Mouse (Mus musculus) liver, embryonic 14.5 days (tissue): ENCODE results near the gene Farp1. TPM values are rescaled to one million over a fixed set of nuclear protein-coding genes. Genes with fewer than 3 reads are reported as not detected.

Experiments used
- ATAC-seq: fragments of 200-750 bp; cut with Nextera tagmentation; 2 replicates; pipeline ENCODE4 v1.8.0; 2017; ENCODE audit warnings: moderate number of reproducible peaks, mild to moderate bottlenecking, moderate library complexity; ENCODE audit not compliant: insufficient read depth
- DNase-seq, 3 experiments: peaks; one replicate each; pipeline ENCODE4 v3.0.0-alpha.2; 2012 to 2013; ENCODE audit warnings: low read depth in 3 of 3, low spot score in 3 of 3
- H3K27ac ChIP-seq: fragments of 300-500 bp; sonication (generic); 2 replicates; pipeline ENCODE4 v1.5.1; 2014; ENCODE audit warnings: moderate library complexity, mild to moderate bottlenecking, control low read depth, inconsistent platforms
- H3K27me3 ChIP-seq: fragments of 300-500 bp; sonication (generic); 2 replicates; pipeline ENCODE4 v1.6.1; 2014; ENCODE audit warnings: mild to moderate bottlenecking, low read length, moderate library complexity; ENCODE audit not compliant: control insufficient read depth, insufficient read depth
- H3K36me3 ChIP-seq: fragments of 300-500 bp; sonication (generic); replicated peaks from 2 replicates; pipeline ENCODE4 v1.6.1; 2014; ENCODE audit warnings: low read depth; ENCODE audit not compliant: control insufficient read depth, insufficient read depth
- H3K4me1 ChIP-seq, 2 experiments: fragments of 200-500 bp in 1 of 2; fragments of 300-500 bp in 1 of 2; sonication (generic) in 1 of 2; replicated peaks; 2 replicates each; pipeline ENCODE4 v1.6.1; 2012 to 2014; ENCODE audit warnings: antibody characterized with exemption in 1 of 2, inconsistent platforms in 1 of 2, low read length in 1 of 2; ENCODE audit not compliant: control insufficient read depth in 2 of 2, insufficient read depth in 2 of 2
- H3K4me2 ChIP-seq: fragments of 300-500 bp; sonication (generic); 2 replicates; pipeline ENCODE4 v1.6.1; 2014; ENCODE audit warnings: low read depth, mild to moderate bottlenecking, control low read depth, moderate library complexity
- H3K4me3 ChIP-seq, 2 experiments: fragments of 200-500 bp in 1 of 2; fragments of 300-500 bp in 1 of 2; sonication (generic) in 1 of 2; 2 replicates each; pipeline ENCODE4 v1.5.1; 2012 to 2014; ENCODE audit warnings: low read depth in 2 of 2, low read length in 2 of 2, mild to moderate bottlenecking in 2 of 2, control low read depth in 1 of 2, inconsistent platforms in 1 of 2, moderate library complexity in 1 of 2; ENCODE audit not compliant: insufficient read depth in 1 of 2
- H3K9ac ChIP-seq: fragments of 300-500 bp; sonication (generic); replicated peaks from 2 replicates; pipeline ENCODE4 v1.6.1; 2014; ENCODE audit warnings: mild to moderate bottlenecking, control low read depth, moderate library complexity
- H3K9me3 ChIP-seq: fragments of 300-500 bp; sonication (generic); 2 replicates; pipeline ENCODE4 v1.6.1; 2016; ENCODE audit warnings: low read length, mixed read lengths; ENCODE audit not compliant: control insufficient read depth
- CTCF ChIP-seq: IDR thresholded peaks from 2 replicates; pipeline ENCODE4 v1.5.1; 2016; ENCODE audit warnings: antibody characterized with exemption, low read depth, control low read depth
- EP300 ChIP-seq: IDR thresholded peaks from 2 replicates; pipeline ENCODE4 v1.6.1; 2016; ENCODE audit warnings: antibody characterized with exemption, low read depth
- WGBS: fragments of 180-500 bp; shearing (Covaris S2); extraction: QIAGEN DNeasy Blood & Tissue Kit; methylation state at CpG from one replicate; pipeline ENCODE4 v1.1.7; 2014; ENCODE audit not compliant: insufficient replicate concordance; 5-methylcytosine and 5-hydroxymethylcytosine counted together
- polyA plus RNA-seq, 2 experiments: library from polyadenylated mRNA; depleted of rRNA in 1 of 2; stranded (reverse) in 1 of 2; unstranded in 1 of 2; fragments of >200 nt; fragmentation: Nextera tagmentation in 1 of 2; extraction: Ambion mirVana in 1 of 2; gene quantifications; 2 replicates each; pipeline versions ENCODE4 v1.2.1 to v1.2.3; 2012 to 2014

The Farp1 gene
- polyA plus RNA-seq, 2 experiments, result 3.0 to 4.3 TPM

DNA sequence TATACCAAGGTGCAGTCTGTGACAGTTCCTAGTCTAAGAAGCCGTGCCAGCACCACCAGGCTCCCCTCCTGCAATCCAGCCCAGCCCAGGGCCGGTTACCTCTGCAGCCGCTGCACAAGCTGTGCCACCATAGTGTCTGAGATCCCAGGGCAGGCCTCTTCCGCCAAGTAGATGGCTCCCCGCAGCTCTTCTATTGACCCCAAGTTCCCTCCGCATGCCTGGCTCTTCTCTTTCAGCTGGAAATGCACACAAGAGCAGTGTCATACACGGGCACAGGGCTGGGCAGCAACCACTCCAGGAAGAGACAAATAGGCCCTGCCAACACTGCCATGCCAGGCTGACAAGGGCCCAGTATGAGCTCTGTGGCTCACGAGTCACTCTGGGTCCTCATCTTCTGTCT is 256.9 kb downstream of the Farp1 start:
- no peak overlapping the region for H3K9ac ChIP-seq
- no peaks in the 10 kb centered on the region for H3K27me3 ChIP-seq
- TF ChIP-seq EP300 (no peak), CTCF (no peak)
- H3K36me3 ChIP-seq, result peaks cover 40% of the 10 kb centered on the region
- H3K4me3 ChIP-seq, result no peak overlapping the region
- H3K4me2 ChIP-seq, result no peak overlapping the region
- H3K27ac ChIP-seq, result no peak overlapping the region
- DNase-seq (no peak), ATAC-seq (no peak)
- H3K4me1 ChIP-seq, result no peaks in the 10 kb centered on the region
- 92% methylated on average over 8 of the region's 8 CpGs for WGBS
- H3K9me3 ChIP-seq, result no peaks in the 10 kb centered on the region

DNA sequence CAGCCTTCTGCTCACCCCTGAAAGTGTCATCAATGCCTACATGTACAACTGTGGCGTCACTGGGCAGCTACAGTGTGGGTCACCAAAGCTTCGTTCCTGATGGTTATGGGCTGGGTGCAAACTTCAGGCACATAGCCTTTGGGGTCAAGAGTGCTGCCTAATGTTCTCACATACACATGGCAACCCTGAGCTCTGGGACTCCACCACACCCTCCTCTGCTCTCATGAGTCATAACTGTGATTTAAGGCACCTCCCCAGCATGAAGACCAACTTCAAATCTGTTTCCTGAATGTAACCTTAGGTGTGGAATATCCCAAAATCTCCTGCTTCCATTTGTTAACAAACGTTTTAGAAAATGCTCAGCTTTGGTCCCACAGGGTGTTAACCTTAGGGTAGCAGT is 257.4 kb downstream of the Farp1 start:
- Histone ChIP-seq H3K4me2 (no peak overlapping the region), H3K36me3 (peaks cover 41% of the 10 kb centered on the region), H3K9ac (no peak overlapping the region), H3K27me3 (no peaks in the 10 kb centered on the region), H3K27ac (no peak overlapping the region), H3K4me3 (no peak overlapping the region), H3K9me3 (no peaks in the 10 kb centered on the region), H3K4me1 (no peaks in the 10 kb centered on the region)
- 71% methylated on average over 3 of the region's 3 CpGs for WGBS
- TF ChIP-seq CTCF, result no peak
- TF ChIP-seq EP300, result no peak
- DNase-seq (no peak), ATAC-seq (no peak)

GRCm38 (mm10) chr14:121294484-121294883 is 259.5 kb downstream of the Farp1 start:
- Histone ChIP-seq H3K4me1 (peaks cover 0 to 4% of the 10 kb centered on the region in 2 experiments; a peak in 2 of 4 replicates), H3K4me3 (no peak overlapping the region), H3K27ac (no peak overlapping the region), H3K9me3 (no peaks in the 10 kb centered on the region), H3K27me3 (no peaks in the 10 kb centered on the region), H3K36me3 (peaks cover 35% of the 10 kb centered on the region), H3K9ac (no peak overlapping the region), H3K4me2 (no peak overlapping the region)
- DNase-seq, result no peak
- 81% methylated on average over 12 of the region's 12 CpGs for WGBS
- no peak for TF ChIP-seq CTCF
- no peak for TF ChIP-seq EP300
- ATAC-seq, result no peak

DNA sequence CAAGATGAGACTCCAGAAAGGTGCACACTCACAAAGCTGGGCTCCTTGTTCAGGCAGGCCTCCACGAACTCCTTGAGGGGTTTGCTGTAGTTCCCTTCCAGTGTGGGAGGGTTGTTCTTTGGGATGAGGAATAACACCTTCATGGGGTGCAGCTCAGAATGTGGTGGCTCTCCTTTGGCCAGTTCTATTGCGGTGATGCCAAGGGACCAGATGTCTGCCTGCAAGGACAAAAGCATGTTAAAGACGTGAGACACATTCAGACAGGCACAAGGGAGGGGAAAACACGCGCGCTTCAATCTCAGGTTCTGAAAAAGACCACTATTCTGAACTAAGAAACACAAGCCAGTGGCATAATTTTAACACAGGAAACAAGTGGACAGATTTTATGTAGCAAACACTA is 262.1 kb downstream of the Farp1 start:
- H3K4me2 ChIP-seq, result no peak overlapping the region
- 90% methylated on average over 6 of the region's 6 CpGs for WGBS
- H3K27ac ChIP-seq, result no peak overlapping the region
- no peaks in the 10 kb centered on the region for H3K27me3 ChIP-seq
- no peak for DNase-seq
- H3K36me3 ChIP-seq, result peaks cover 48% of the 10 kb centered on the region
- no peak overlapping the region for H3K4me3 ChIP-seq
- no peak for ATAC-seq
- H3K9me3 ChIP-seq, result no peaks in the 10 kb centered on the region
- TF ChIP-seq CTCF, result no peak
- no peak for TF ChIP-seq EP300
- peaks cover 0 to 4% of the 10 kb centered on the region in 2 experiments; a peak in 2 of 4 replicates for H3K4me1 ChIP-seq
- no peak overlapping the region for H3K9ac ChIP-seq

GRCm38 (mm10) chr14:121298537-121298936 is 263.5 kb downstream of the Farp1 start:
- no peak overlapping the region for H3K27ac ChIP-seq
- DNase-seq (peak in 2 of 3 experiments; percentile 13 to 24), ATAC-seq (peak; percentile 48; the same call in 1 of the 2 replicates)
- peaks cover 0 to 4% of the 10 kb centered on the region in 2 experiments; a peak in 2 of 4 replicates for H3K4me1 ChIP-seq
- H3K9ac ChIP-seq, result no peak overlapping the region
- TF ChIP-seq CTCF (no peak), EP300 (no peak)
- no peaks in the 10 kb centered on the region for H3K9me3 ChIP-seq
- H3K36me3 ChIP-seq, result peaks cover 37% of the 10 kb centered on the region
- H3K4me3 ChIP-seq, result no peak overlapping the region
- H3K27me3 ChIP-seq, result no peaks in the 10 kb centered on the region
- H3K4me2 ChIP-seq, result no peak overlapping the region
- 67% methylated on average over 5 of the region's 5 CpGs for WGBS

GRCm38 (mm10) chr14:121299093-121299492 is 264.1 kb downstream of the Farp1 start:
- H3K27ac ChIP-seq, result no peak overlapping the region
- DNase-seq, result no peak
- H3K27me3 ChIP-seq, result no peaks in the 10 kb centered on the region
- TF ChIP-seq EP300 (no peak), CTCF (no peak)
- no peaks in the 10 kb centered on the region for H3K9me3 ChIP-seq
- ATAC-seq, result no peak
- H3K36me3 ChIP-seq, result peaks cover 35% of the 10 kb centered on the region
- no peak overlapping the region for H3K4me3 ChIP-seq
- H3K9ac ChIP-seq, result no peak overlapping the region
- H3K4me1 ChIP-seq, result peaks cover 0 to 4% of the 10 kb centered on the region in 2 experiments; a peak in 2 of 4 replicates
- H3K4me2 ChIP-seq, result no peak overlapping the region
- WGBS, result 77% methylated on average over 9 of the region's 9 CpGs
